Mouse (Mus musculus): ENCODE results near the gene Slc25a30. TPM values are rescaled to one million over a fixed set of nuclear protein-coding genes. Genes with fewer than 3 reads are reported as not detected.

Gene Slc25a30
- 15.7 and 17.4 TPM in 2 replicates for polyA plus RNA-seq (2012; rRNA removed)

DNA sequence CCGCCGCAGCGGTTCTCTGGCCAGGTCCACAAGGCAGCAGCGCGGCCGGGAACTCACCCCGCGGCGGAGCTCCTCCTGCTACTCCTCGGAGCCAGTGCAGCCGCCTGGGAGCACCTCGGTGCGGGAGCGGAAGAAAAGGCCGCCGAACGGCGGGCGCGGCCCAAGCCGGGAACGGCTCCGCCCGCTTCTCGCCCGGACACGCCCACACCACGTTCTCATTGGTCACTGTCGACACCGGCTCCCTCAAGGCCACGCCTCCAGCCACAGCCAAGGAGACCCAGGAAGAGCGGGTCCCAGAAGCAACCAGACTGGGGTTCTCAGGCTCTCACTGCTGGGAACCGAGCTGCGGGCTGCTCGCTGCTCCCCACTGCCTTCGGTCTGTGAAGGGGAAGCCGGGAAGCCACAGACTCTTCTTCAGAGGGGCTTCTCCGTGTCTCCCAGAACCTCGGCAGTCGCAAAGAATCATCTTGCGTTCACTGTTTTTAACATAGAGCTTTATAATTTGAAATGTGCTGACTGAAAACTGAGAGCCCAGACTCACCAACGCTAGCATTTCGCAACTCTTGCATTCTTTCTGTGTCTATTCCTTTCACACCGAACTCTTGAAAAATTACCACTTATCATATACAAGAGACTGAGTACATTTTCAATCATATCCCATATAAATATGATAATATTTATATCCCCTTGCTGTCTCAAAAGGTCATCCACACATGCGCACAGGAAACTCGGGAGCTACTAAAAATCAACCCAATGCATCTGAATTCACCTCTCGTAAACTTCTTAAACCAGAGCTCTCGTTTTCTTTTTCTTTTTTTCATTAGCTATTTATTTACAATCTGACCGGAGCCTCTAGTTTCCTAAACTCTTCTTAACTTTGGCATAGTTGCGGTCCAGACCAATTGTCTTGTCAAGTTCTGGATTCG lies at the start of gene Slc25a30:
TSS of gene Slc25a30 (minus strand) at position 170 of the 926 bp plus-strand sequence.

DNA sequence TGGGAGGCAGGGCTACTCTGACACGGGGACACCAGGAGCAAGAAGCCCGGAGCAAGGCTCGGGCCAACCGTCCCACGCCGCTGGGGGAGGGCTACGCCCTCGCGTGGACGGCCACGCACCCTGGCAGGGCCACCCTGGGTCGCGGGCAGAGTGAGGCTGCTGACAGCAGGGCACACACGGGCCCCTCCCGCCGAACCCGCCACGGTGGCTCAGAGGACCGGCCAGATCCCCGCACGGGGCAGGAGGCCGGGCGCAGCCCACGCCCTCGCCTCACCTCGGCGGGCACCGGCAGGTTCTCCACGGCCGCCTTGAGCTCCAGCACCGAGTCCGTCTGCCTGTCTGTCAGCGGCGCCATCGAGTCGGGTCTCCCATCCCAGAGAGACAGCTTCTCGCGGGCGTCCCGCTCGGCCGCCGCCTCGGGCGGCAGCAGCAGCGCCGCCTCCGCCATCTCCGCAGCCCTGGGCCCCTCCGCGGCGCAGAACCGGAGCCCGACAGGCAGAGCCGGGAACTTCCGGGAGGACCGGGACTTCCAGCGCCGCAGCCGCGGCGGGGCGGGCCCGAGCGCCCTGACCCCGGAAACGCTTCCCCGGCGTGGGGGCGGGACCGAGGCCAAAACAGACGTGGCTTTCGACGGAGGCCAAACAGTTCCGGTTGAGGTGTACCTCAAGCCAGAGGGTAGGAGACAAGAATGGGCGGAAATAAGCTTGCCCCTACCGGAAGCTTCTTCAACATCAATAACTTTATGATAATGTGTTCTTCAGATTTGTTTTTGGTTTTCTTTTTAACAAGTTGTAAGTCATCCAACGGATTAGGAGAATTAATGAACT lies 32.6 kb downstream of the Slc25a30 start, which contains the start of gene Cog3:
TSS of gene Cog3 (minus strand) at position 527 of the 827 bp plus-strand sequence.

Other genes with a start within 250 kb of the Slc25a30 start
- not detected in 2 replicates for gene Spert, start 193.9 kb downstream of the Slc25a30 start, polyA plus RNA-seq (2012; rRNA removed)
- not detected in 2 replicates for gene Erich6b, start 144.8 kb downstream of the Slc25a30 start, polyA plus RNA-seq (2012; rRNA removed)
- gene Cog3, start 32.5 kb downstream of the Slc25a30 start, polyA plus RNA-seq (2012; rRNA removed), result 27.4 and 29.1 TPM in 2 replicates
- 1,816 and 1,943 TPM in 2 replicates for gene Tpt1, start 58.1 kb upstream of the Slc25a30 start, polyA plus RNA-seq (2012; rRNA removed)
- 3.2 and 3.7 TPM in 2 replicates for gene Kctd4, start 168.0 kb upstream of the Slc25a30 start, polyA plus RNA-seq (2012; rRNA removed)
- 26.5 and 30.7 TPM in 2 replicates for gene Gtf2f2, start 223.8 kb upstream of the Slc25a30 start, polyA plus RNA-seq (2012; rRNA removed)

All from central nervous system, embryonic 14 days (tissue).